Mouse (Mus musculus): ENCODE results near the gene Ptger1. TPM values are rescaled to one million over a fixed set of nuclear protein-coding genes. Genes with fewer than 3 reads are reported as not detected.

Gene Ptger1
- polyA plus RNA-seq (2015; fragmentation: Nextera tagmentation; extraction: Ambion mirVana): 0.43 and 0.69 TPM in 2 replicates

DNA sequence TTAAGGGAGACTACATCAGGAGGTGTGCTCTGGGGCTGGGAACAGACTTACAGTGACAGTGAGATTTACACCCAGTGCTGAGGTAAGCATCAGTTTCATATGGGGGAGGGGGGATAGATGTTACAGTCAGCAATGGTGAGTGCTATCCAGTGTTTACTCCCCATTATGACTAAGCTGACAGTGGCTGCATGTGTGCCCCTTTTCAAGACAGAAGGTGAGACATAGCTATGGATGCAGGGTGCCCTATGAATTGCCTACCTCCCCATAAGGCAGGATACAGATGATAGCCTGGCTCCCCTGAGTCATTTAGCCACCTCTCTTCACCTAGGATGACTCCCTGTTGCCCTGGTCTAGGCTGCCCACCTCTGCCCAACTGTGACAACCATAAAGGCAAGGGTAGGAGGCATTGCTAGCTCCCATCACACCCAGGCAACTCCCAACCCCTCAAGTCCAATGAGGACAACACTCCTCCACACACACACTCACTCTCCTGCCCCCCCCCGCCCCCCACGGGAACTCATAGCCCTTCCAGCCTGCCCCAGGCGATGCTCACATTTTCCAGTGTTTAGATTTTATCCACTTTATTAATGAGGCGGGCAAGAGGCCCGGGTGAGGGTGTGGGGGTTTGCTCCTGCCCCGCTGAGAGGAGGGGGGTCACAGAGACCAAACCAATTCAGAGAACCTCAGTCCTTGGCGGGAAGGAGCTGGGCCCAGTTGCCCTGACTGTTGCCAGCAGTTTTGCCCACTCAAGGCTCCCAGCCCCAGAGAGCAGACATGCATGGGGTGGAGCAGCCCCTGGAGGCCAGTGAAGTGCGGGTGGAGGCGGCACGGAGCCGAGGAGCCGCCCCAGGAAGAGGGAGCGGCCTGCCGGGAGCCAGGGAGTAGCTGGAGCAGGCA, at the start of gene Ptger1:
Gene Ptger1 (plus strand): TSS at position 710 of the 897 bp plus-strand sequence.
- WGBS: 29% methylated on average over 14 of the region's 14 CpGs
- Histone ChIP-seq H3K9ac (ENCODE audit: low read length) (0 out of 2 replicates have a peak within 1 kb of the TSS, but pooled peaks have one; percentile 36), H3K27ac (ENCODE audit: low read length) (peak within 1 kb of the TSS; percentile 41), H3K27me3 (ENCODE audit: control insufficient read depth, insufficient read depth, low read length) (0 out of 2 replicates have a peak, but pooled peaks cover 2% of the 10 kb centered on the region), H3K4me2 (ENCODE audit: low read depth, low read length) (peak within 1 kb of the TSS; percentile 25; the same call in 1 of the 2 replicates), H3K4me1 (ENCODE audit: control insufficient read depth, insufficient read depth, low read length) (peaks cover 33% of the 10 kb centered on the region), H3K9me3 (replicated peaks; ENCODE audit: control insufficient read depth, low read length) (no peaks in the 10 kb centered on the region), H3K4me3 (ENCODE audit: low read length) (no peak within 1 kb of the TSS), H3K36me3 (ENCODE audit: control insufficient read depth, insufficient read depth) (peaks cover 19% of the 10 kb centered on the region)
- peak; percentile 25; the same call in 1 of the 2 replicates for ATAC-seq (replicated peaks; ENCODE audit: extremely low read depth, insufficient read depth, low FRiP score)

DNA sequence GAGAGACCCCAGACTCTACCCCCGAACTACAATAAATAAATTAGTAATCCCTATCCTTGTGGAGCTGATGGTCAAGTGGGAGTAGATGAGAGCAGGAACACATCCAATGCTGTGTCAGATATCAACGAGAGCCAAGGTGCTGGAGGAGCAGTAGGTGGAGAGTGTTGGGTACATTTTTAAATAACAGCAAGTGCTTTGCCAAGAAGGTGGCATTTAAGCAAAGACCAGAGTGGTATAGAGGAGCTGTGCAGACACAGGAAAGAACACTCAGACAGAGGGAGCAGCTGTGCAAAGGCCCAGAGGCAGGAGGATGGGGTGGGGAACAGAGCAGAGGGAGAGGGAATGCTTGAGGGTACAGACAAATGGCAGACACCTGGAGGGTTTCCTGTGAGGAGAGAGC, 49.4 kb upstream of the Ptger1 start:
- ATAC-seq (replicated peaks; ENCODE audit: extremely low read depth, insufficient read depth, low FRiP score): no peak
- H3K9ac ChIP-seq (ENCODE audit: low read length): no peak overlapping the region
- no peak overlapping the region for H3K4me2 ChIP-seq (ENCODE audit: low read depth, low read length)
- H3K4me3 ChIP-seq (ENCODE audit: low read length): no peak overlapping the region
- 75% methylated on average over 2 of the region's 2 CpGs for WGBS
- H3K27ac ChIP-seq (ENCODE audit: low read length): no peak overlapping the region
- H3K27me3 ChIP-seq (ENCODE audit: control insufficient read depth, insufficient read depth, low read length): peaks cover 4% of the 10 kb centered on the region
- peaks cover 10% of the 10 kb centered on the region for H3K36me3 ChIP-seq (ENCODE audit: control insufficient read depth, insufficient read depth)
- no peaks in the 10 kb centered on the region for H3K9me3 ChIP-seq (replicated peaks; ENCODE audit: control insufficient read depth, low read length)
- peaks cover 1% of the 10 kb centered on the region; the same call in 1 of the 2 replicates for H3K4me1 ChIP-seq (ENCODE audit: control insufficient read depth, insufficient read depth, low read length)

DNA sequence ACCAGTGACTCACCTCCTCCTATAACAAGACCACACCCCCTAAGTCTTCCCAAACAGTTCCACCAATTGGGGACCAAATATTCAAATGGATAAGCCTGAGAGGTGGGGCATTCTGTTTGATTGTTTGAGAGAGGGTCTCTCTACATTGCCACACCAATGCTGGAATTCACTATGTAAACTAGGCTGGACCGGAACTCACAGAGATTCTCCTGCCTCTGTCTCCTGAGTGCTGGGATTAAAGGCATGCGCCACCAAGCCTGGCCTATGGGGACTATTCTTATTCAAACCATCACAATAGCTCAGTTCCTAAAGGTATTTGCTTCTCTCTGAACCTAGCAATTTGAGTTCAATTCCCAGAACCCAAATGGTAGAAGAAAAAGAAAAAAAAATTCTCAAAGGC, 47.9 kb upstream of the Ptger1 start:
- no peak overlapping the region for H3K4me2 ChIP-seq (ENCODE audit: low read depth, low read length)
- H3K4me3 ChIP-seq (ENCODE audit: low read length): no peak overlapping the region
- no peaks in the 10 kb centered on the region for H3K9me3 ChIP-seq (replicated peaks; ENCODE audit: control insufficient read depth, low read length)
- no peak for ATAC-seq (replicated peaks; ENCODE audit: extremely low read depth, insufficient read depth, low FRiP score)
- H3K36me3 ChIP-seq (ENCODE audit: control insufficient read depth, insufficient read depth): no peaks in the 10 kb centered on the region
- WGBS: 93% methylated on average over 2 of the region's 2 CpGs
- H3K27ac ChIP-seq (ENCODE audit: low read length): no peak overlapping the region
- H3K4me1 ChIP-seq (ENCODE audit: control insufficient read depth, insufficient read depth, low read length): peaks cover 3% of the 10 kb centered on the region; the same call in 1 of the 2 replicates
- peaks cover 4% of the 10 kb centered on the region for H3K27me3 ChIP-seq (ENCODE audit: control insufficient read depth, insufficient read depth, low read length)
- no peak overlapping the region for H3K9ac ChIP-seq (ENCODE audit: low read length)

DNA sequence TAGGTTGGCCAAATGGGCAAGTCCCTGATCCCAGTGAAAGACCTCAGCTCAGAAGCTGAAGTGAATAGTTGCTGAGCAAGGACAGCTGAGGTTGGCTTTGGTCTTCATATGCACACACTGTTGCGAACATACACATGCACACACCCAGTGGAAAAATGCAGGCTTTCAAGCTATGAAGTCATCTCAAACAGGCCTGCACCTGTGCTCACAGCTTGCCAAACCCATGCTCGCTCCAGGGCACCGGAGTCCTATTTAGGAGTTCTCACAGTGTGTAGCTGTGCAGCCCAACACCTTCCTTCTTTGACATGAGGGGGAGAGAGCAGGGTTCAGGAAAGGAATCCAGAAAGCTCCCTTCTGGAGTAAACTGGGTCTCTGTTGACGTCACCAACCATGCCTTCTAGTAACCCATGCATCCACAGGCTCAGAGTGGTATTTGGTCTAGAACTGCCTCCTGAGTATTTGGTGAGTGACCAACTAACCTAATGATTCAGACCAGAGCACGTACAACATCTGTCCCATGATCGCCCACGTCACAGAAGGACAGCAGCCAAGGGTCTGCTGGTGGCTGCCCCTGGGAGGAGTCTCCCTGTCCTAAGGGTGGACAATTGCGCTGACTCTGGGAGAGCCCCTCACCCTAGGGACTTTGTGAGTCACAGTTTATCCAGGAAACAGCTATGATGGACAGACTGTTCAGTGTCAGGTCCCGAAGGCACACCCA, 46.8 kb upstream of the Ptger1 start:
- Histone ChIP-seq H3K27me3 (ENCODE audit: control insufficient read depth, insufficient read depth, low read length) (peaks cover 4% of the 10 kb centered on the region), H3K36me3 (ENCODE audit: control insufficient read depth, insufficient read depth) (no peaks in the 10 kb centered on the region), H3K4me1 (ENCODE audit: control insufficient read depth, insufficient read depth, low read length) (peaks cover 3% of the 10 kb centered on the region; the same call in 1 of the 2 replicates), H3K4me2 (ENCODE audit: low read depth, low read length) (no peak overlapping the region), H3K9me3 (replicated peaks; ENCODE audit: control insufficient read depth, low read length) (no peaks in the 10 kb centered on the region), H3K9ac (ENCODE audit: low read length) (no peak overlapping the region), H3K27ac (ENCODE audit: low read length) (no peak overlapping the region), H3K4me3 (ENCODE audit: low read length) (no peak overlapping the region)
- ATAC-seq (replicated peaks; ENCODE audit: extremely low read depth, insufficient read depth, low FRiP score): no peak
- 82% methylated on average over 9 of the region's 9 CpGs for WGBS

DNA sequence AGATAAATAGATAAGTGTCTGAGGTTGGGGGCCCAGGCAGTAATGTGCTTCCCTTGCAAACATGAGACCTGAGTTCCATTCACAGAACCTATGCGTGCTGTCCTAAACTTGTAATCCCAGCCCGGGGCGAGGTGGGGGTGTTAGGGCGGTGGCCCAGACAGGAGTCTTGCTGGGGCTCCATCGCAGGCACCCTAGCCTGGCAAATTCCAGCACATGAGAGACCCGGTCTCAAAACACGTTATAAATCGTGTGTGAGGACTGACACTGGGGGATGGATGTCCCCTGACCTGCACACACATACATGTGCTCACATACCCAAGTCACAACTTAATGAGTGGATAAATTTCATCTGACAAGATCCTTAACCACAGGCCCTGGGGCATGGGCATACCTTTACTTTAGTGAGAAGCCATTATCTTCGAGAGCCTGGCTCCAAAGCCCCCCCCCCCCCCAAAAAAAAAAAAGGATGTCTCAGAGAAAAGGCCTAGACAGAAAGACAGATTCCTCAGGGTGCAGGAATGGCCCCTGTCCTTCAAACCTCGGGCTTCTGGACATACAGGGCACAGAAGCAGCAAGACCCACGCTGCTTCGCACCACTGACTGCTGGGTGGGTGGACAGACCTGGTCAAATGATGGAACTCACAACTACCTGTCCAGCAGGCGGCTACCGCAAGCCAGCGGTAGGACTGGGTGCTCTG, 44.6 kb upstream of the Ptger1 start:
- no peak; the same call in 1 of the 2 replicates for ATAC-seq (replicated peaks; ENCODE audit: extremely low read depth, insufficient read depth, low FRiP score)
- Histone ChIP-seq H3K9me3 (replicated peaks; ENCODE audit: control insufficient read depth, low read length) (no peaks in the 10 kb centered on the region), H3K4me3 (ENCODE audit: low read length) (peak overlapping the region; percentile 44), H3K36me3 (ENCODE audit: control insufficient read depth, insufficient read depth) (no peaks in the 10 kb centered on the region), H3K27me3 (ENCODE audit: control insufficient read depth, insufficient read depth, low read length) (peaks cover 4% of the 10 kb centered on the region), H3K9ac (ENCODE audit: low read length) (peak overlapping the region; percentile 67), H3K4me1 (ENCODE audit: control insufficient read depth, insufficient read depth, low read length) (peaks cover 3% of the 10 kb centered on the region; the same call in 1 of the 2 replicates), H3K27ac (ENCODE audit: low read length) (no peak overlapping the region), H3K4me2 (ENCODE audit: low read depth, low read length) (peak overlapping the region; percentile 73)
- WGBS: 54% methylated on average over 15 of the region's 15 CpGs

DNA sequence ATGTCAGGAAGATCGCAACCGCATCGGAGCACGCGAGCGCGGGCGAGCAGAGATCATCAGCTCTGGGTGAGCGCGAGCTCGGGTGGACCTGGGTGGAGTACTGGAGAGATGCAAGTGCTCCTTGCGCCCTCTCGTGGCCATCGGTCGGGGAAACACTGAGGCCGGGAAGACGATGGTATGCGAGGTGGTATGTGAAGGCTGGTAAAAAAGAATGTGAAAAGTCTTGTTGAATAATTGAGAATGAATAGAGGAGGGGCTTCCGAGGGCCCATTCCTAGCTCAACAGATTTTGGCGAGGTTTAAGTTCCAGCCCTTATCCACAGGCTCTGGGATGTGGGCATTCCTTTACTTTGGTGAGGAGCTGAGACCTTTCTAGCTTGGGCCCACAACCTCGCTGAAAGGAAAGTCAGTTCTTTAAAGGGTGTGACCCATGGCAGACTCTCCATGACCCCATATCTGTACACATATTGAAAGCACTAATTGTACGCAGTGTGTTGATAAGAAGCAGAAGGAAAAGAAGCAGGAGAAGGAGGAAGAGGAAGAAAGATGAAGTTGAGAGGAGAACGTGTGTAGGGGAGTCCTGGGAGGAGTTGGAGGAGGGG, 44.0 kb upstream of the Ptger1 start:
- H3K9me3 ChIP-seq (replicated peaks; ENCODE audit: control insufficient read depth, low read length): no peaks in the 10 kb centered on the region
- H3K36me3 ChIP-seq (ENCODE audit: control insufficient read depth, insufficient read depth): no peaks in the 10 kb centered on the region
- no peak overlapping the region for H3K27ac ChIP-seq (ENCODE audit: low read length)
- peaks cover 4% of the 10 kb centered on the region for H3K27me3 ChIP-seq (ENCODE audit: control insufficient read depth, insufficient read depth, low read length)
- peak overlapping the region; percentile 67 for H3K9ac ChIP-seq (ENCODE audit: low read length)
- H3K4me2 ChIP-seq (ENCODE audit: low read depth, low read length): peak overlapping the region; percentile 73
- WGBS: 8% methylated on average over 23 of the region's 23 CpGs
- peak overlapping the region; percentile 44 for H3K4me3 ChIP-seq (ENCODE audit: low read length)
- peaks cover 3% of the 10 kb centered on the region; the same call in 1 of the 2 replicates for H3K4me1 ChIP-seq (ENCODE audit: control insufficient read depth, insufficient read depth, low read length)
- peak; percentile 87 for ATAC-seq (replicated peaks; ENCODE audit: extremely low read depth, insufficient read depth, low FRiP score)

DNA sequence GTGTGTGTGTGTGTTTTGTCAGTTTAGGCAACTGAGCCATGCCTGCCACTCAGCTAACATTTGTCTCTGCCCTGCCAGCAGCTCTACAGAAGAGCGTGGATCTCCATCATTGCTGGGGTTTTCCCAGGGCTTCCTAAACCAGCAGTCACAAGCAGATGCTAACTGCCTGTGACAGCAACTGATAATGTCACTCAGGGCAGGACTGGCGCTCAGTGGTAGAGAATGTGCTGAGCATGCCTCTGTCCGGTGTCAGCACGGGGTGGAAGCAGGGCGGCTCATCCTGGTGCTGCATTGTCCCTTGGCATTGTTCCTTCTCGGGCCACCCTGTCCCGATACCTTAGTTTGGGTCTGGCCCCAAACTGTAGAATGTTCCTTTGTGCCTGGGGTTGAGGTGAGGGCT, 42.9 kb upstream of the Ptger1 start:
- H3K9ac ChIP-seq (ENCODE audit: low read length): no peak overlapping the region
- H3K36me3 ChIP-seq (ENCODE audit: control insufficient read depth, insufficient read depth): no peaks in the 10 kb centered on the region
- no peak overlapping the region for H3K4me3 ChIP-seq (ENCODE audit: low read length)
- H3K9me3 ChIP-seq (replicated peaks; ENCODE audit: control insufficient read depth, low read length): no peaks in the 10 kb centered on the region
- no peak for ATAC-seq (replicated peaks; ENCODE audit: extremely low read depth, insufficient read depth, low FRiP score)
- peaks cover 3% of the 10 kb centered on the region; the same call in 1 of the 2 replicates for H3K4me1 ChIP-seq (ENCODE audit: control insufficient read depth, insufficient read depth, low read length)
- 70% methylated on average over 7 of the region's 7 CpGs for WGBS
- H3K27ac ChIP-seq (ENCODE audit: low read length): no peak overlapping the region
- no peak overlapping the region for H3K4me2 ChIP-seq (ENCODE audit: low read depth, low read length)
- H3K27me3 ChIP-seq (ENCODE audit: control insufficient read depth, insufficient read depth, low read length): peaks cover 4% of the 10 kb centered on the region

DNA sequence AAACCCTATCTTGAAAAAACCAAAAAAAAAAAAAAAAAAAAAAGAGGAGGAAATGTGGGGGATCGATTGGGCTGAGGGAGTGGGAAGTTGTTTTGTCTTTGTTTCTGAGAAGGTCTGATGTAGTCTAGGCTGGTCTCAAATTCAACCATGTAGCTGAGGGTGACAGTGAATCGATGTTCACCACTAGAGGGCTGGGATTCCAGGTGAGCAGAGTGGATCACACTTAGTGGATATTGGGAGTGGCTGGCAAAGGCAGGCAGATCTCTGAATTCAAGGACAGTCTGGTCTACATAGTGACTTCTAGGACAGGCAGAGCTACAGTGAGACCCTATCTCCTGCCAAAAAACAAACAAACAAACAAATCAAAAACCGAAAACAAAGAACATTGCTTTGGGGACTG, 41.7 kb upstream of the Ptger1 start:
- Histone ChIP-seq H3K4me2 (ENCODE audit: low read depth, low read length) (no peak overlapping the region), H3K36me3 (ENCODE audit: control insufficient read depth, insufficient read depth) (no peaks in the 10 kb centered on the region), H3K27ac (ENCODE audit: low read length) (no peak overlapping the region), H3K27me3 (ENCODE audit: control insufficient read depth, insufficient read depth, low read length) (peaks cover 4% of the 10 kb centered on the region), H3K9me3 (replicated peaks; ENCODE audit: control insufficient read depth, low read length) (no peaks in the 10 kb centered on the region), H3K4me3 (ENCODE audit: low read length) (no peak overlapping the region), H3K4me1 (ENCODE audit: control insufficient read depth, insufficient read depth, low read length) (peaks cover 3% of the 10 kb centered on the region; the same call in 1 of the 2 replicates), H3K9ac (ENCODE audit: low read length) (no peak overlapping the region)
- 43% methylated on average over 3 of the region's 3 CpGs for WGBS
- ATAC-seq (replicated peaks; ENCODE audit: extremely low read depth, insufficient read depth, low FRiP score): no peak

Measured in heart, embryonic 16.5 days (tissue).